Mouse (Mus musculus) brain, adult 2 months (tissue): Measurements from ENCODE around the gene Gjd2.

Experiments
- DNase-seq: peaks from one replicate; pipeline ENCODE4 v3.0.0; 2011; ENCODE audit warnings: low read depth, low spot score

Gjd2 gene

DNA sequence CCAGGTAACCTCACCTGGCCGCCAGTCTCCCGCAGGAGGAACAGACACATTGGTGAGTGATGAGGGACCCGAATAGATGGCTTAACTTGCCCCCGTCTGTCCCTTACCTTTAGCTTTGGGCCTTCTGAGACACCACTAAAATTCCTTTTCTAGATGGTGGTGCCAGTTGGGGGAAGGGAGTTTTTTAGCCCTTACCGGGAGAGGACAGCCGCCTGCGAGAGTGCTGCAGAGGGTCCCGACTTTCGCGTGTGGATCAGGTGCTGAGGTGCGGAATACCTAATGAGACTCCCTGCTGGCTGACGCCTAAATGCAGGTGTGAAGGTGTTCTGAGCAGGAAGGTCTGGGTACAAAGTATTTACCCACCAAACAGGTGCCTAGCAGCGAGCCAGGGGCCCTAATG lies 427 bp upstream of the Gjd2 start:
- no peak for DNase-seq

DNA sequence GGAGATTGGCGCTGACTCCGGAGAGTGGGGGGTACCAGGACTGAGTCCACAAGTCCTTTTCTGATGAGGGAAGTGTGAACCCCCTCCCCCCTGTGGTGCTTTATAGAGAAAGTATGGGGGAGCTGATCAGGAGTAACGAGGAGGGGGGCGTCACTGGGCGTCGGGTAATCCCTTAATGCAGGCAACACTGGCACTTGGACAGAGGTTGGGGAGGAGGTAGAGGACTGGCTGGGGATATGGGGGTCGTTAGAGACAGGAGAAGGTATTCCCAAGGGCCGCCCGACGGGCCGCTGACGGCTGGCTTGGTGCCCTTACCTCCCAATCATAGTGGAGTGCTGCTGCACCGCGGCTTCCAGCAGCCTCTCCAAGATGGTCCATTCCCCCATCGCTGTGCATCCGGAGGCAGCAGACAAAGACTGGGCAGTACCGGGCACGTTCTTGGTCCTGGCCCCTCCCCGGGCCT lies 639 bp downstream of the Gjd2 start:
- DNase-seq = peak; percentile 31

GRCm38 (mm10) chr2:114011838-114012237 lies 1.6 kb downstream of the Gjd2 start:
- no peak for DNase-seq

- peak; percentile 56 for DNase-seq
Measured at GRCm38 (mm10) chr2:114008321-114008720, 5.1 kb downstream of the Gjd2 start.

DNA sequence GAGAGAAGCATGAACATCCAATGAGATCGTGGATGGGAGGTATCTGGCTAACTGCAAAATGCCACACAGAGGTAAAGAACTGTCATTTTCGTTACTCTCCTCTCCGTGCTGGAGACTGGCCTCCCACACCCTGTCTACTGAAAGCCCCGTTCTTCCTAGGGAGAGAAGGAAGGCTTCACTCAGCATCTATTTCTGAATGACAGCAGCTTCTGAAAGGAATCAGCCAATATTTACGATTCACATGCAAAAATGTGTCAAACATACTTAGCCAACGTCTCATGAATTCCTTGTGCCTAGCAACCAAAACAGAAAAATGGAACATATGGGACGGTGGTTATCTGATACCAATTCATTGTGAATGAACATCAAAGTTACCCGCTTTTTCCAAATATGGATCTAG lies 15.9 kb downstream of the Gjd2 start:
- peak; percentile 21 for DNase-seq

DNA sequence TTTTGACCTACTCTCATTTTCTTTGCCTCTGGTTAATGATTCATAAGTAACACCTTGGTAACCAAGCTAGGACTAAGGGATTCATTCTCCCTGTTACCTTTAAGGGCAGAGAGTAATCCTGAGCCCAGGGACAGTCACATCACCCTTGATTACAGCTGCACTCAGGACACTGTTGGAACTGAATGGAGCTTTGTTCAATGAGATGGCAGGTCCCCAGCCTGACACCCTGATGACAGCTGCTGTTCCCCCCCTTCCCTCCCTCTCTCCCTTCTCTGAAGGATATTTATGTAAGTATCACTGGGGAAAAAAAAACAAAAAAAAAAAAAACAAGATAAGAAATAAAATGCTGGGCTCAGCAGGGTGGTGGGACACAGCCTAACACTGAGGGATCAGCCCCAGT lies 16.5 kb downstream of the Gjd2 start:
- DNase-seq = no peak

DNA sequence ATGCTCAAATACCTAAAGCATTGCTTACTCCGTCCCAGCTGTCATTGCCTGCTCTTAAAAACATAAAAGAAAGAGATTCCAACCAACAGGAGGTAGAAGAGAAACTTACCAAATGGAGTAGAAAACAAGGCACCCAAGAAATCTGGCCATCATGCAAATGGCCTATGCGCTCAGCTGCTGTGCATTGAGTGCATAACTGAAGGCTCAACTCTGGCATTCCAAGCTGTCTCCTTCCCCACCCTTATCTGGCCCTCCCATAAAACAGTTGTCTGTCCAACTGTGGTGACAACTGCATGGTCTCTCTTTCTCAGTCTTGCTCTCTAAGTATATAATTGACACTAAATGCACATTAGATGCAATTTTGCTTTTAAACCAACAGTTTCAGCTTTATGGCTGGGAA lies 28.5 kb downstream of the Gjd2 start:
- no peak for DNase-seq

DNA sequence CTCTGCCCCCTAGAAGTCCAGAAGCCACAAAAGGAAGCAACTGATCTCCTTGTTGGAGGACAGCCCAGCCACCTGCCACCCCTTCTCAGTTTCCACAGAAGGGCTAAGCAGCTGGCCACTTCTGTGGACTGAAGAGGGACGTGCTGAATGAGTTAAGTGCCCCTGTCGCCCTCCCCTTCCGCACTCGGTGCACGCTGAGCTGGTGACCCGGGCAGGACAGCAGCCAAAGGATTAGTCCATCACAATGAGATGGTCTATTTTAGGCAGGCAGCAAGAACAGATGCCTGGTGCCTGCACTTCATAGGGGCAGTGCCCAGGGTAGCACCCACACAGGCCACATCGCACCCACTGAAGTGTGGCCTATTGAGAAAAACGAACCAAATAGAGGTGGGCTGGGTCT lies 32.8 kb downstream of the Gjd2 start:
- DNase-seq = peak; percentile 41

DNA sequence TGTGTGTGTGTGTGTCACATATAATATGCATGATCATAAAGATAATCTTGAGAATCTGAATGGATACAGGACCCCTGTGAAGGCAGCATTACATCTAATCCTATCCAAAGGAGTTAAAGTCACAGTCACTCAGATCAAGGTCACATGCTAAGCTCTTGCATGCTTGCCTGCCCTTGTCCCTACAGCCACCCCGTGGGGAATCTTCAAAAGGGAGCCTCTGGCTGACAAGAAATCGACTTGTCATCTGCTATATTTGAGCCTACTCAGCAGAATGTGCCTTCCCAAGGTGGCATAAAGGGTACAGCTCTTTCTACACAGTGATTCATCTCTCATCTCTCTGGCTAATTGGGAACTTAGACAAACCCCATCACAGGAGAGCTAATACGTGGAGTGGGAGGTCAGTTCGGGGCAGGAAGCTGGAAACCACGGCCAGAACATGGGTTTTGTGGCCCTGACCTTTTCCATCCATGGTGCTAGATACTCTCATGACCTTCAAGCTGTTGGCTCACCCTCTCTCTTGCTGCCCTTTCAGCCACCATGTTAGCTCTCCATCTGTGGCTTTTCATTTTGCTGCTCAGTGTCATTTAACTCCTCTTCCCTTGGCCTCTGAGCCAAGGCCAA lies 35.2 kb downstream of the Gjd2 start:
- DNase-seq = peak; percentile 27

GRCm38 (mm10) chr2:113973950-113974349 lies 39.5 kb downstream of the Gjd2 start:
- DNase-seq = no peak

GRCm38 (mm10) chr2:113966421-113966820 lies 47.0 kb downstream of the Gjd2 start:
- peak; percentile 13 for DNase-seq
